Mouse (Mus musculus) forebrain, embryonic 16.5 days (tissue): ENCODE results near the gene Raver2. TPM values are rescaled to one million over a fixed set of nuclear protein-coding genes. Genes with fewer than 3 reads are reported as not detected.
"Not testable (repeated sequence)": the region's sequence is repeated elsewhere in the genome, so short reads cannot be mapped to it uniquely, and the experiment has no call there.

Source experiments
- ATAC-seq: fragments of 200-750 bp; cut with Nextera tagmentation; 2 replicates; pipeline ENCODE4 v1.8.0; 2017; ENCODE audit warnings: mild to moderate bottlenecking, moderate library complexity
- H3K27ac ChIP-seq: fragments of 300-500 bp; sonication (generic); 2 replicates; pipeline ENCODE4 v1.5.1; 2014; ENCODE audit warnings: low read length, control low read depth
- H3K27me3 ChIP-seq: fragments of 300-500 bp; sonication (generic); replicated peaks from 2 replicates; pipeline ENCODE4 v1.6.1; 2014; ENCODE audit warnings: low read length; ENCODE audit not compliant: control insufficient read depth, insufficient read depth
- H3K36me3 ChIP-seq: fragments of 300-500 bp; sonication (generic); 2 replicates; pipeline ENCODE4 v1.6.1; 2014; ENCODE audit not compliant: control insufficient read depth, insufficient read depth
- H3K4me1 ChIP-seq: fragments of 300-500 bp; sonication (generic); replicated peaks from 2 replicates; pipeline ENCODE4 v1.6.1; 2014; ENCODE audit warnings: low read length; ENCODE audit not compliant: control insufficient read depth, insufficient read depth
- H3K4me2 ChIP-seq: fragments of 300-500 bp; sonication (generic); 2 replicates; pipeline ENCODE4 v1.6.1; 2014; ENCODE audit warnings: mild to moderate bottlenecking, low read length, control low read depth
- H3K4me3 ChIP-seq: fragments of 300-500 bp; sonication (generic); replicated peaks from 2 replicates; pipeline ENCODE4 v1.5.1; 2014; ENCODE audit warnings: mild to moderate bottlenecking, low read length, control low read depth
- H3K9ac ChIP-seq: fragments of 300-500 bp; sonication (generic); replicated peaks from 2 replicates; pipeline ENCODE4 v1.6.1; 2014; ENCODE audit warnings: low read depth, low read length, control low read depth
- H3K9me3 ChIP-seq: fragments of 300-500 bp; sonication (generic); 2 replicates; pipeline ENCODE4 v1.6.1; 2016; ENCODE audit warnings: low read length; ENCODE audit not compliant: control insufficient read depth
- WGBS: fragments of 180-500 bp; shearing (Covaris S2); extraction: QIAGEN DNeasy Blood & Tissue Kit; methylation state at CpG from one replicate; pipeline ENCODE4 v1.1.7; 2014; 5-methylcytosine and 5-hydroxymethylcytosine counted together
- polyA plus RNA-seq: library from polyadenylated mRNA; unstranded; fragments of >200 nt; fragmentation: Nextera tagmentation; extraction: Ambion mirVana; gene quantifications from 2 replicates; pipeline ENCODE4 v1.2.1, GENCODE M21; 2015

The Raver2 gene
- polyA plus RNA-seq, 1 experiment from 2014 or later = 4.2 TPM

DNA sequence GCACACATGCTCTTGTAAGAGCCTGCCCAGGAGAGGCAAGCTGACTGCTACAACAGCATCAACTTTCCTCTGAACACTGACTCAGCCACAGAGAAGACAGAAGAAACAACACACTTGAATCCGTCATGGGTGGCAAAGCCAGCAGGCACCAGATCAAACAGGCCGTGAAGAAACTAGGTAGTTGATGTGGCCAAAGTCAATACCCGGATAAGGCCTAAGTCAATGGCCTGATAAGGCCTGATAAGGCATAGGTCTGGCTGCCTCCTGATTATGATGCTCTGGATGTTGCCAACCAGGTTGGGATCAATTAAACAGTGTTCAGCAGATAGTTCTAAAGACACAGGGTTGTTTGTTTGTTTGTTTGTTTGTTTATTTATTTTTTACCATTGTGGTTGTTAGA, 17.3 kb downstream of the Raver2 start:
- no peak overlapping the region for H3K27ac ChIP-seq
- 90% methylated on average over 3 of the region's 3 CpGs for WGBS
- ATAC-seq = no peak

DNA sequence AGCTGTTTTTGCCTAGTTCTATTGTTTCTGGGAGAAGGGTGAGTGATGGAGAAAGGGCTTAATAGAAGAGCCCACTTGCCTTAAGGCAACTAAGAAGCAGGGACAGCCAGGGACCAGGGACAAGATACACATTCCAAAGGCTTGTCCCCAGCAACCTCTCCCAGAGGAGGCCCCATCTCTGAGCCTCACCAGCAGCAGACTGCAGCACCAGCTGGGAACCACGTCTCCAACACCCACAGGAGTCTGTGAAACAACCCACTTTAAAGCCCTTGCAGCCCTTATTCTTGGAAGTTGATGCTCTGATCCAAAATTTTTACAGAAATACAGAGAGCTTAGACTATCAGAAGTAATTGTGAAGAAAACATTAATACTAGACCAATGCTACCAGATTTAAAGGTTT, 18.9 kb downstream of the Raver2 start:
- Histone ChIP-seq H3K9ac (no peak overlapping the region), H3K9me3 (no peaks in the 10 kb centered on the region), H3K36me3 (no peaks in the 10 kb centered on the region), H3K27me3 (no peaks in the 10 kb centered on the region), H3K4me3 (no peak overlapping the region), H3K27ac (no peak overlapping the region), H3K4me2 (no peak overlapping the region), H3K4me1 (no peaks in the 10 kb centered on the region)
- 44% methylated on average over 1 of the region's 1 CpGs for WGBS
- no peak for ATAC-seq

More for the DNA sequence above, 17.3 kb downstream of the Raver2 start:
- H3K4me3 ChIP-seq = no peak overlapping the region
- no peaks in the 10 kb centered on the region; the same call in 1 of the 2 replicates for H3K4me1 ChIP-seq
- H3K9ac ChIP-seq = no peak overlapping the region
- H3K36me3 ChIP-seq = no peaks in the 10 kb centered on the region
- no peaks in the 10 kb centered on the region for H3K9me3 ChIP-seq
- H3K4me2 ChIP-seq = no peak overlapping the region
- H3K27me3 ChIP-seq = no peaks in the 10 kb centered on the region

DNA sequence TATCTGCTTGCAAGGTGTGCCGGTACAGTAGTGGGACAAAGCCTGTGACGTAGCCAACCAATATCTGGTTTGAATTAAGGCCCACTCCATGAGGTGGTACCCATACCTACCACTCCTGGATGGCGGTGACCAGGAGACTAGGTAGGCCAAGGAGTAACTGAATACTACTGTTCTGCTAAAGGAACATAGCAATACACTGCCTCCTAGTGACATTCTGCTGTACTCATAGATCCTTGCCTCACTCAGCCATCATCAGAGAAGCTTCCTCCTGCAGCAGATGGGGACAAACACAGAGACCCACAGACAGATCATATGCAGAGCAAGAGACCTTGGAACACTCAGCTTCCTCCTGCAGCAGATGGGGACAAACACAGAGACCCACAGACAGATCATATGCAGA, 21.8 kb downstream of the Raver2 start:
- 99% methylated on average over 3 of the region's 3 CpGs for WGBS
- H3K9ac ChIP-seq, H3K4me2 ChIP-seq, H3K4me3 ChIP-seq, H3K27me3 ChIP-seq, H3K27ac ChIP-seq, ATAC-seq, H3K4me1 ChIP-seq, H3K36me3 ChIP-seq, H3K9me3 ChIP-seq: not testable (repeated sequence)

DNA sequence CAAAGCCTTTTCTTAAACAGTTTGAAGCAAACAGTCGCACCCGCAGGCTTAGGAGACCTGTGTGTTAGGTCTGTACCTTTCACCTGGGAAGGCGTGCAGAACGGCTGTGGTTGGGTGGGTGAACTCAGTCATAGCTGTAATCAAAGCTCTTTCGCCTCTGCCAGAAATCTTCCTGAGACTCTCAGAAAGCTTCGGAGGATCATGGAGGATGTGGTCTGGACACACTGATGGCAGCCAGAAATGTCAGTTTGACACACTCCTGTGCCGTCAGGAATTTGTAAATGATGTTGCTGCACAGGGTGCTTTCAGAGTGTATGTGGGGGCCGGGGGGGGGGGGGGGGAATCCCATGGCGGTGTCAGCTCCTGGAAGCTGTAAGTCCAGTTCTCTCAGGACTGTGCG, 24.5 kb downstream of the Raver2 start:
- WGBS = 78% methylated on average over 9 of the region's 10 CpGs
- ATAC-seq = no peak
- no peaks in the 10 kb centered on the region for H3K27me3 ChIP-seq

DNA sequence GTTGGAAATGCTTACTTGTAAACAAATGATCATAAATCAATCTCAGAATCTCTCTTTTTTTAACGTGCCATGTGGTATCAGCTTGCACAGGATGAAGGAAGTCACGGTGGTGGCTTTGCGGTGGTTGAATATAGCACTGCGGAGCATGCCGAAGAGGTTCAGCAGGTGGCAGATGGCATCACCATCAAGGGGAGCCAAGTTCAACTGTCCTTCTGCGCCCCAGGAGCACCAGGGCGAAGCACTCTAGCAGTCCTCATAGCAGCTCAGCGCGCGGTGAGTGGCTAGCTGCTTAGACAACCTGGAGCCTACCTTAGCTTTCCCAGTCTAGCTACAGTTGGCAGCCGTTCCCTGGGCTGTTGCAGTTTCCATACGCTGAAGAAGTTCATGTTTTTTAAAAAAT, 38.3 kb downstream of the Raver2 start:
- Histone ChIP-seq H3K36me3 (no peaks in the 10 kb centered on the region), H3K27me3 (no peaks in the 10 kb centered on the region), H3K4me2 (no peak overlapping the region), H3K9ac (no peak overlapping the region), H3K4me1 (no peaks in the 10 kb centered on the region), H3K9me3 (peaks cover 3% of the 10 kb centered on the region; the same call in 1 of the 2 replicates), H3K4me3 (no peak overlapping the region), H3K27ac (no peak overlapping the region)
- 89% methylated on average over 12 of the region's 12 CpGs for WGBS
- ATAC-seq = no peak

More for the DNA sequence above, 24.5 kb downstream of the Raver2 start:
- Histone ChIP-seq H3K4me1 (no peaks in the 10 kb centered on the region), H3K9ac (no peak overlapping the region), H3K27ac (no peak overlapping the region), H3K4me3 (no peak overlapping the region), H3K4me2 (no peak overlapping the region), H3K9me3 (no peaks in the 10 kb centered on the region), H3K36me3 (no peaks in the 10 kb centered on the region)

DNA sequence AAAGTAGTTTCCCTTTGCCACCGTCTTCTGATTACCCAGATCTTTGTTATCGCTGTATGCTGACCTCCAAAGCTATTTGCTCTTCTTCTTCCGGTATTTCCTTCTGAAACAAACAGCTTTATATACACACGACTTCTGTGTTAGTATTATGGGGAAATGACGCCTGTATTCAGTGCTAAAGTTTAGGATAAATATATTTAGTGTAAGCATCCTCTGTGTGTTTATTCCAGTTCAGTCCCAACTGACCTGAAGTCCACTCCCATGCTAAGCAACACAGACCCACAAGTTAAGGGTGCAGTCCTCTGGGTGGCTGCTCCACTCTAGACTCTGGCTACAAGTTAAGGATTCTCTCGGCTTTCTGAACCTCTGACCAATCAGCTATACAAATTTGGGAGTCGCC, 52.2 kb downstream of the Raver2 start:
- H3K4me2 ChIP-seq = no peak overlapping the region
- H3K9ac ChIP-seq = no peak overlapping the region
- no peaks in the 10 kb centered on the region for H3K27me3 ChIP-seq
- H3K4me1 ChIP-seq = no peaks in the 10 kb centered on the region
- no peaks in the 10 kb centered on the region for H3K9me3 ChIP-seq
- no peak overlapping the region for H3K27ac ChIP-seq
- 92% methylated on average over 7 of the region's 7 CpGs for WGBS
- H3K4me3 ChIP-seq = no peak overlapping the region
- no peak for ATAC-seq
- no peaks in the 10 kb centered on the region for H3K36me3 ChIP-seq

DNA sequence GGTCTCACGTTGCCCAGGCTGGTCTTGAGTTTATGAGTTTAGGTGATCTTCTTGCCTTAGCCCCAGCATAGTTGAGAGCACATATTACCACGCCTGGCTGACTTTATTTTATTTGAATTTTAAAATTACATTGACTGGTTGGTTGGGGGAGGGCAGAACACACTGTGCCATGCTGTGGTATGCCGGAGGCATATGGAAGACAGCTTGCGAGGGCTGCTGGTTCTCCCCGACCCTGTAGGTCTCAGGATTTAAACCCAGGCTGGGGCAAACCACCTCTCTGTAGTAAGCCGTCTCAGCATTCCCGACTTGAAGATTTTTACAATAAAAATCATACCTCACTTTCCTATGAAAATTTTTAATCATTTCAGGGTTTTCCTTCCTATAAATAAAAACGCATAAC, 66.2 kb downstream of the Raver2 start:
- H3K9me3 ChIP-seq = no peaks in the 10 kb centered on the region
- no peak overlapping the region for H3K9ac ChIP-seq
- no peak; the same call in 1 of the 2 replicates for ATAC-seq
- no peak overlapping the region for H3K27ac ChIP-seq
- H3K4me1 ChIP-seq = peaks cover 4% of the 10 kb centered on the region; the same call in 1 of the 2 replicates
- H3K36me3 ChIP-seq = no peaks in the 10 kb centered on the region
- 83% methylated on average over 8 of the region's 8 CpGs for WGBS
- no peak overlapping the region for H3K4me3 ChIP-seq
- H3K4me2 ChIP-seq = no peak overlapping the region
- H3K27me3 ChIP-seq = no peaks in the 10 kb centered on the region

DNA sequence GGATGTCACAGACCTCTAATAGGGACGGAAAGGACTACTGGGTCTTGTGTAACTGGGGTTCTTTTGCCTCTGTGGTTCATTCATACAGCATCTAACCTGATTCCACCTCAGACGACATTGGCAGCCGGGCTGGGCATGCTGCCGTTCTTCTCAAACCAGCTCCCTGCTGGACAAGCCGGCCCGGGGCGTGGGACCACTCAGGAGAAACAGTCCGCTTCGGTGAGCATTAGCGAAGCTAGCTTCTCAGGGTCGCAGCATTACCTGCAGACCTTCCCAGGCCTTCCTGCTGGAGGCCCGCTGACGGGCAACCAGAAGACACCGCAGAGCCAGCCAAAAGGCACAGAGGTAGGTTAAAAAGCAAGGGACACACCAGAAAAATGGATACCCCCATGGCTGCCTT, 67.1 kb downstream of the Raver2 start:
- no peaks in the 10 kb centered on the region for H3K27me3 ChIP-seq
- H3K4me3 ChIP-seq = no peak overlapping the region
- H3K4me2 ChIP-seq = no peak overlapping the region
- no peak for ATAC-seq
- H3K9ac ChIP-seq = no peak overlapping the region
- peaks cover 4% of the 10 kb centered on the region; the same call in 1 of the 2 replicates for H3K4me1 ChIP-seq
- H3K27ac ChIP-seq = no peak overlapping the region
- 94% methylated on average over 14 of the region's 14 CpGs for WGBS
- no peaks in the 10 kb centered on the region for H3K36me3 ChIP-seq
- no peaks in the 10 kb centered on the region for H3K9me3 ChIP-seq

DNA sequence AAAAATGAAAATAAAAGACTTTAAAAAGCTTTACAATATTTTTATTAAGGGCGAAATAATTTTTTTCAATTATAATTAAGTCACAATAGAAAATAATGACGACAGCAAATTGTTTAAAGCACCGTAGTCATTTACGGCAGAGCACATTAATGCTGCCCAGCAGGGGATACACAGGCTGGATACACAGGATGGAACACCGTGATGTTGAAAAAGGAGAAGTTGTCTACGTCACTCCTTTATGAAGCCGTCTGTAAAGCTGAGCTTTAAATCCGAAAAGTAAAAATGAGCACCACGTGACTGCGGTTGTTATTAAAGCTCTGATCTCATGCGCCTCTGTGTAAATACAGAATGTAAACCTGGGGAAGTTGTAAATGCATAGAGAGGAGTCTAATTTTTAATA, 69.2 kb downstream of the Raver2 start:
- Histone ChIP-seq H3K4me2 (no peak overlapping the region), H3K4me3 (no peak overlapping the region), H3K9ac (no peak overlapping the region), H3K36me3 (no peaks in the 10 kb centered on the region), H3K9me3 (no peaks in the 10 kb centered on the region), H3K4me1 (peaks cover 4% of the 10 kb centered on the region; the same call in 1 of the 2 replicates), H3K27ac (no peak overlapping the region), H3K27me3 (no peaks in the 10 kb centered on the region)
- ATAC-seq = no peak
- 76% methylated on average over 11 of the region's 11 CpGs for WGBS

DNA sequence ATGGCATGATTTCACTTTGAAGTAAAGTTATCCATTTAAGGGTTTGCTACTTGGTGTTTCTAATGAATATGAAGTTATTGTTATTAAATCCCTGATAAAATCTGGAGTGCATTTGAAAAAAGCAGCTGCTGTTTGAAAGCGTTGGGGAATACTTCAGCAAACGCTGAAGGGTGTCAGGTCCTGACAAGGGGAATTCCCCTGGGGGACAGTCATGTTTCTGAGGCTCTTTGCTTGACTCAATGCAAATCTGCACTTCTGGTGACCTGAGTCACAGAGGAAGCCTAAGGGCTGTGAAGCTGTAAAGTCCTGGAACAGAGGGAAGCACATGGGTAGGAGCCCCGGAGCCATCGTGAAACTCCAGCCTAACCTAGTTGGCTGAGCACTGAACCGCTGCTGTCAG, 73.0 kb downstream of the Raver2 start:
- no peak for ATAC-seq
- Histone ChIP-seq H3K36me3 (no peaks in the 10 kb centered on the region), H3K9me3 (no peaks in the 10 kb centered on the region), H3K4me3 (no peak overlapping the region), H3K27me3 (no peaks in the 10 kb centered on the region), H3K9ac (no peak overlapping the region), H3K27ac (no peak overlapping the region), H3K4me1 (peaks cover 2% of the 10 kb centered on the region; the same call in 1 of the 2 replicates), H3K4me2 (no peak overlapping the region)
- WGBS = 91% methylated on average over 5 of the region's 5 CpGs
